Mouse (Mus musculus): ENCODE results near the gene Rad51ap2. TPM values are rescaled to one million over a fixed set of nuclear protein-coding genes. Genes with fewer than 3 reads are reported as not detected.

Gene Rad51ap2
- polyA plus RNA-seq (2011; ENCODE audit: insufficient read depth, insufficient read length, low replicate concordance, missing spikeins), result not detected in 2 replicates

DNA sequence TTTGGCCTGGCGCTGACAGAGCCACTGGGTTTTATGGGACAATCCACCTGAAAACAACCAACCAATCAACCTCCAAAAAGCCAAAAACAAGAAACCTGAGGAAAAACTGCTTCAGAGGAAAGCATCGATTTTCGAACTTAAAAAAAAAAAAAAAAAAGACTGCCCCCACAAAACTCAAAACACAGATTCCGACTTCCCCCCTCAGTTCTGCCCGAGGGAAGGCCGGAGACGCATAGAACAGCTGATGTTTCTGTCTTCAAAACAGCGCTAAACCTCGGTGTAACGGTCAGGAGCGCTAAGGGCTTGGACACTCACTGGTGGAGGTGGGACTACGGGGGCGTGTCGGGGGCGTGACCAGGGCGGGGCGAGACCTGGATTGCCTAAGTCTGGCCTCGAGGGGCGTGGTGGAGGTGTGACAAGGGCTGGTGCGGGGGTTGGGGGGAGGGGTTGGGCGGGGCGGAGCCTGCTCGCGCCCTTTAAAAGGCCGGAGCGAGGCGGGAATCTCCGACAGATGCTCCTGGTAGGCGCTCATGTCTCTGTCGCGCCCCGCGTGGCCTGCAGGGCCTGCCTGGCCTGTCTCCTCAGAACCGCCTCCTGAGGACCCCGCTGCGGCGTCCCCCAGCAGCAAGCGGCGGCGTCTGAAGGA, at the start of gene Rad51ap2:
TSS of gene Rad51ap2 (plus strand) at position 531 of the 646 bp plus-strand sequence.
- H3K27ac ChIP-seq (ENCODE audit: control insufficient read depth, insufficient read depth, low read depth, low read length, poor library complexity), result no peak within 1 kb of the TSS; the same call in 1 of the 2 replicates
- H3K4me3 ChIP-seq (replicated peaks; ENCODE audit: control insufficient read depth, low read depth, low read length), result no peak within 1 kb of the TSS
- TF ChIP-seq CTCF (IDR thresholded peaks at IDR 0.05; ENCODE audit: control insufficient read depth, insufficient read depth, low read length) (no peak), POLR2A (IDR thresholded peaks at IDR 0.05; ENCODE audit: borderline replicate concordance, control insufficient read depth, low read depth, low read length) (no peak)
- 2% methylated on average over 40 of the region's 40 CpGs for whole genome bisulfite sequencing
- no peaks in the 10 kb centered on the region for H3K4me1 ChIP-seq (ENCODE audit: control insufficient read depth, insufficient read depth, low read length)

DNA sequence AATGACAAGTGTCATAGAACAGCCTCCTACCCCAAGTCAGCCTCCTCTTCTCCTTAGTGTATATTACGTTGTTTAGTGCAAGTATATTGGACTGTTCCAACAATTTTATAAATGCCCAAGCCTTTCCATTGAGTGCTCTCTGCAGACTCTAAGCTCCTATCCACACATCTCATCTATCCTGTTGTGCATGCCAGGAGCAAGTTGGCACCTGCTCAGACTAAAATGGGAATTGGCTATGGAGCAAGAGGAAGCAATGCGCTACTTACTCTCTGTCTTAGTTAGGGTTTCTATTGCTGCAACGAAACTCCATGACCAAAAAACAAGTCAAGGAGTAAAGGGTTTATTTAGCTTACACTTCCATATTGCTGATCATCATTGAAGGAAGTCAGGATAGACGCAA, 48.2 kb upstream of the Rad51ap2 start:
- Histone ChIP-seq H3K27ac (ENCODE audit: control insufficient read depth, insufficient read depth, low read depth, low read length, poor library complexity) (no peak overlapping the region), H3K4me1 (ENCODE audit: control insufficient read depth, insufficient read depth, low read length) (no peaks in the 10 kb centered on the region), H3K4me3 (replicated peaks; ENCODE audit: control insufficient read depth, low read depth, low read length) (no peak overlapping the region)
- 79% methylated on average over 4 of the region's 4 CpGs for WGBS
- TF ChIP-seq POLR2A (IDR thresholded peaks at IDR 0.05; ENCODE audit: borderline replicate concordance, control insufficient read depth, low read depth, low read length) (no peak), CTCF (IDR thresholded peaks at IDR 0.05; ENCODE audit: control insufficient read depth, insufficient read depth, low read length) (no peak)

DNA sequence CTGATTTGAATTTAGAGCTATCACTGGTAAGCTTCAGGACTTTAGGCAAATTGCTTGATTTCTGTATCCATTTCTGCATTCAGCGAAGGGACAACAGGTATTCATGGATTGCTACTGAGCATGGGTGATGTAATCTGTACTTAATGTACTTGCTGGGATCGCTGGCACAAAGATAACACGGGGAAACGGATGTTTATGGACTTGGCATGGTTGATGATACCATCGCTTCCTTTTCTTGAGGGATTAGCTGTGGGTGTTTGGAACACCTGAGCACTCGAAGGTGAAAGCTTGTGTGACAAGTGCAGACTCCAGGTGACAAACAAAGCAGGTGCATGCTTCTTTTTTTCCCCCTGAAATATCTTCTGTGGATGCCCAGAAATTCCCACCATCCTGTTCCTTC, 37.8 kb upstream of the Rad51ap2 start:
- Histone ChIP-seq H3K4me1 (ENCODE audit: control insufficient read depth, insufficient read depth, low read length) (no peaks in the 10 kb centered on the region), H3K4me3 (replicated peaks; ENCODE audit: control insufficient read depth, low read depth, low read length) (no peak overlapping the region), H3K27ac (ENCODE audit: control insufficient read depth, insufficient read depth, low read depth, low read length, poor library complexity) (no peak overlapping the region)
- 76% methylated on average over 6 of the region's 6 CpGs for WGBS
- no peak for TF ChIP-seq POLR2A (IDR thresholded peaks at IDR 0.05; ENCODE audit: borderline replicate concordance, control insufficient read depth, low read depth, low read length)
- no peak for TF ChIP-seq CTCF (IDR thresholded peaks at IDR 0.05; ENCODE audit: control insufficient read depth, insufficient read depth, low read length)

DNA sequence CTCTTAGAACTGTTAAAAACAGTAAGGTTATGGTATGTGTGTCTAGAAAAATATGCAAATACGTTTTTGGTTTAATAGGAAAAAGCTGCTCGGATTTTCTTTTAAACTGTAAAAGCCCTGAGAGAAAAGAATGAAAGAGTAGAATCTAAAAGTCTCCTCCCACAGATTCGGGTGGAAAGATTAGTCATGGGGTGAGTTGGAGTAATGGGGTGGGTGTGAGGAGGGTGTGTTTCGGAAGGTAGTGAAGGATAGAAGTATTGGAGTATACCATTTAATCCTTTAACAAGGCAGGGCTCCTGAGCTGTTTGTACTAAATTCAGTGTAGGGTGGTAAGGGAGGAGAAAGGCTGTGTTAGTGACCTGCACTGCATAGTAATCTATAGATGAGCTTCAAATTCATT, 28.5 kb upstream of the Rad51ap2 start:
- no peak overlapping the region for H3K4me3 ChIP-seq (replicated peaks; ENCODE audit: control insufficient read depth, low read depth, low read length)
- WGBS, result 73% methylated on average over 4 of the region's 4 CpGs
- no peaks in the 10 kb centered on the region for H3K4me1 ChIP-seq (ENCODE audit: control insufficient read depth, insufficient read depth, low read length)

DNA sequence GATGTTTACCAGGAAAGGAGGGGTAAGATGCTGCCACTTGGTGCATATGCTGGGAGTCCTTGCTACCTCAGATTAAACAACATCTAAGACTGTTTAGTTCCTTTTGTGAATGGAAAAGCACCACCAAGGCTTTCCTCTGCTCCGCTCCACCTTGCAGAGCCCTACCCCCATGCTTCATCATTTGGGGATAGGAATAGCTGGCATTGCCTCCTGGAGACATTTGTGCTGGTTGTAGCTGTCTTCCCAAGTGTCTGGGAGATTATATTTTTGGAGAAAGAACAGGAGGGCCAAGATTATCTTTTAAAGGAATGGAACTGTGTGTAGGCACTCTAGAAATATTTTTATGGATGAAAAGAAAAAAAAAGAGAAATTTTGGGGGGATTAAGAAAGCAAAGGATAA, 22.8 kb upstream of the Rad51ap2 start:
- Histone ChIP-seq H3K27ac (ENCODE audit: control insufficient read depth, insufficient read depth, low read depth, low read length, poor library complexity) (no peak overlapping the region), H3K4me3 (replicated peaks; ENCODE audit: control insufficient read depth, low read depth, low read length) (no peak overlapping the region), H3K4me1 (ENCODE audit: control insufficient read depth, insufficient read depth, low read length) (no peaks in the 10 kb centered on the region)
- 70% methylated on average over 1 of the region's 1 CpGs for WGBS
- TF ChIP-seq POLR2A (IDR thresholded peaks at IDR 0.05; ENCODE audit: borderline replicate concordance, control insufficient read depth, low read depth, low read length), result no peak
- TF ChIP-seq CTCF (IDR thresholded peaks at IDR 0.05; ENCODE audit: control insufficient read depth, insufficient read depth, low read length), result no peak

More for the DNA sequence above, 28.5 kb upstream of the Rad51ap2 start:
- TF ChIP-seq POLR2A (IDR thresholded peaks at IDR 0.05; ENCODE audit: borderline replicate concordance, control insufficient read depth, low read depth, low read length) (no peak), CTCF (IDR thresholded peaks at IDR 0.05; ENCODE audit: control insufficient read depth, insufficient read depth, low read length) (no peak)
- no peak overlapping the region for H3K27ac ChIP-seq (ENCODE audit: control insufficient read depth, insufficient read depth, low read depth, low read length, poor library complexity)

DNA sequence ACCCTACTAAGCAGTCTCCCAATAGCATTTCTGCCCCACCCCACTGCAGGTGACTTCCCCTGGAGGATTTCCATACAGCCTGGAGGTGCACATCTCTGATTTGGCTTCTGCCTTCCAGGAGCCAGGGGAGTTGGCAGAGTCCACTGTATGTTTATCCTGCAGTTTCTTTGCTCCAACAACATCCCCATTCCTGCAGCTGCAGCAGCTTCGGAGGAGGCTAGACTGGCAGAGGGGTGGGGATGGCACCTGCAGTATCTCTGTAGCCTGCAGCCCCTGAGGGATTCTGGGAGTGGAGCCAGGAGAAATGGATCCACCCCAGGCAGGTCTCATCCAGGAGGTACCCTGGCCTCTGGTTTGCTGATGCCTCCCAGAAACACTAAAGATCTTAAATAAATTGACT, 22.2 kb upstream of the Rad51ap2 start:
- Histone ChIP-seq H3K4me3 (replicated peaks; ENCODE audit: control insufficient read depth, low read depth, low read length) (no peak overlapping the region), H3K4me1 (ENCODE audit: control insufficient read depth, insufficient read depth, low read length) (no peaks in the 10 kb centered on the region), H3K27ac (ENCODE audit: control insufficient read depth, insufficient read depth, low read depth, low read length, poor library complexity) (no peak overlapping the region)
- WGBS, result 62% methylated on average over 1 of the region's 1 CpGs
- TF ChIP-seq CTCF (IDR thresholded peaks at IDR 0.05; ENCODE audit: control insufficient read depth, insufficient read depth, low read length) (no peak), POLR2A (IDR thresholded peaks at IDR 0.05; ENCODE audit: borderline replicate concordance, control insufficient read depth, low read depth, low read length) (no peak)

DNA sequence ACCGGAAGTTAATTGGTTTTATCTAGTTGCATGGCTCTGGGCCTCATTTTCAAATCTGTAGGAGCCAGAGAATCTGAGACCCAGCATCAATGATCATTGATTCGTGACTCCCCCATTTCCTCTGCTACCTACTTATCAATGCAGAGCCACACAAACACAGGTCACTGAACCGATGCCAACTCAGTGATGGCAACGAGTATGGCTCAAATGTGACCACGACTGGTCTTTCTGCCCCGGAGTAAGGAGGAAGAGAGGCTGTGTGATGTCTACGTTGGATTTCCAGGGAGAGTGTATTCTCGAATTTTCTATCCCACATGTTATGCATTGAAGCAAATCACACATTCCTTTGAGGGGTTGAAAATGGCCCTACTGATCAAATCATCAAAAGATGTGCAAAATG, 21.4 kb upstream of the Rad51ap2 start:
- Histone ChIP-seq H3K4me3 (replicated peaks; ENCODE audit: control insufficient read depth, low read depth, low read length) (no peak overlapping the region), H3K27ac (ENCODE audit: control insufficient read depth, insufficient read depth, low read depth, low read length, poor library complexity) (no peak overlapping the region), H3K4me1 (ENCODE audit: control insufficient read depth, insufficient read depth, low read length) (no peaks in the 10 kb centered on the region)
- 68% methylated on average over 8 of the region's 8 CpGs for WGBS
- TF ChIP-seq CTCF (IDR thresholded peaks at IDR 0.05; ENCODE audit: control insufficient read depth, insufficient read depth, low read length) (no peak), POLR2A (IDR thresholded peaks at IDR 0.05; ENCODE audit: borderline replicate concordance, control insufficient read depth, low read depth, low read length) (no peak)

DNA sequence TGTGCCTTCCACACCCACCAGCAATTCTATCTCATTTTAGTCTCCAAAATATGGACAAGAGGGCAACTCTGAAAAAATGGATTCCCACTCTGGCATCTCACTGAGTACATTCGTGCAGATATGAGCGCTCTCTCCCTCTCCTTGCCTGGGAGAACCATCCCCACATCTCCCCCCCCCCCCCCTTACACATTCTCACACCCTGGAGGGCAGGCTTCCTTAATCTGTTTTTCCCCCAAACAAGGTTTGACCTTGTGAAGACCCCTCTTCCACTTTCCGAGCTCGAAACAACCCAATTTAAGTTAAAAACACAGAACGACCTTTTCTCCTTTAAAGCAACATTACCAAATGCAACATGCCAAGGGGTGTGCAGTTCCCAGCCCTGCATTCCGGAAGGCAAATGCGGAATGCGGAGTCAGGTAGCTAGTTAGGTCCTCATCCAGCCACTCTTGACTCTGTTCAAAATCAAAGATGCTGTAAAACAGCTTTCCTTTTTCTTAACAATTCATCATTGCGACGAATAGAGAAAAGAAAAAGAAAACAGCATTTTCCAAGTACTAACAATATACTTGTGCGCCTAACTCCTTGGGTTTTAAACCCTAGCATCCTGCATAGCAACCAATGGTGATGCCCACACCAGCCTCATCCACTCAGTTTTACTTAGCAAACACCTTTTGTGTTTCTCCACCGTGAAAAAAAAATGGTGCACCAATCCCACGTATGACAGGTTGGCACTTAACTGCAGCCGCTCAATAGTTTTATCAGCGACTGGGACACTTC, 20.4 kb upstream of the Rad51ap2 start:
- no peaks in the 10 kb centered on the region for H3K4me1 ChIP-seq (ENCODE audit: control insufficient read depth, insufficient read depth, low read length)
- H3K4me3 ChIP-seq (replicated peaks; ENCODE audit: control insufficient read depth, low read depth, low read length), result no peak overlapping the region
- WGBS, result 14% methylated on average over 15 of the region's 15 CpGs
- H3K27ac ChIP-seq (ENCODE audit: control insufficient read depth, insufficient read depth, low read depth, low read length, poor library complexity), result no peak overlapping the region
- TF ChIP-seq CTCF (IDR thresholded peaks at IDR 0.05; ENCODE audit: control insufficient read depth, insufficient read depth, low read length), result no peak
- TF ChIP-seq POLR2A (IDR thresholded peaks at IDR 0.05; ENCODE audit: borderline replicate concordance, control insufficient read depth, low read depth, low read length), result no peak

Measured in bone marrow, adult 2 months (tissue).